Mouse (Mus musculus) lung, postnatal 14 days (tissue): ENCODE measurements around the gene Ttc14.

Source experiments
- DNase-seq: peaks from one replicate; pipeline ENCODE4 v3.0.0; 2021

Ttc14 gene

DNA sequence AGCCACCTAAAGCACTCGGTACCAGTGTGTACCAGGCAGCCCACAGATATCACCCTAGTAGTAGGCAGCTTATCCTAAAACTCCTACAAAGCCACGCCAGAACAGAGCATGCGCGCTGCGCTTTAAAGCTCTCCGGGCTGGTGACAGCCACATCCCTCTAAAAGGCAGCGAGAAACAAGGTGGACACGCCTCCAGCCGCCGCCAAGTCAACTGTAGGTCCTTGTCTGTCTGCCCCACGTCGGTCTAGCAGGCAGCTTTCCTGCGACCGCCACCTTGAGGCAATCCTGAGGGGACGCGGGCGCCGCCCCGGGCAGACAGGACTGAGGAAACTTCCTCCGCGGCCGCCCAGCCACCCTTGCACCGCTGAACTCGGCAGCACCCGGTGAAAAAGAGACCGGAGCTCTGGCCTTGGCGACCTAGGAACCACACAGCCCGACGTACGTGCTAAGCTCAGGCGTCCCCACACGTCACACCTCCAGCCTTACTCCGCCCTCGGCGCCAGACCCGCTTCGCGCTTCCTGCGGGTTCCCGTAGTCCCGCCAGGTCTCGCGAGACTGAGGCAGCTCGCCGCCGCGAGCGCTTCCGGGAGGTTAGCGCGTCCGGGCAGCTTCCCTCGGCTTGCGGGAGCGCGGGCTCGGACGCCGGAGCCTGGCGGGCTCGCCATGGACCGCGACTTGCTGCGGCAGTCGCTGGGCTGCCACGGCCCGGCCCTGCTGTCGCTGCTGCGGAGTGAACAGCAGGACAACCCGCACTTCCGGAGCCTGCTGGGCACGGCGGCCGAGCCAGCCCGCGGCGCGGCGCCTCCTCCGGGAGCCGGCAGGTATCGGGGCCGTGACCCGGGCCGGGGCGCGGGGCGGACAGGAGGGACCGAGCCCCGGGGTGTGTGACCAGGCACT is at the start of gene Ttc14:
Gene Ttc14, plus strand, starts transcription at position 216 of the 896 bp plus-strand sequence.
- DNase-seq, result peak; percentile 99

DNA sequence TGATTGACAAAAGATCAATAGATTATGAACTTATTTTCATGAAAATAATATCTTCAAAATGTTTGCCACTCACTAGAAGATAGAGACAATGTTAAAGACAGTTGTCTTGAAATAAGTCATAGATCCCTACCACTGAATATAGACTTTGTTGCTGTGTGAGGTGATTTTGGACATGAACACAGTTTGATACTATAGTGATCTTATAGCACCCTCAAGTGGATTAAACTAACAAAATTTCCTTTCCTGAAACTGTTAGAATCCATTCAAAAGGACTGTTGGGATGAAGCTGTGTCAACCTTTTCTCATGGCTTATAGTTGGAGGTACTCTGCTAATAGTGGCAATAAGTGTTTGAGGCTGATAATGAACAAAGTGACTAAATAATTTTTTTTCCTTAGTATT is 8.7 kb upstream of the Ttc14 start:
- no peak for DNase-seq

DNA sequence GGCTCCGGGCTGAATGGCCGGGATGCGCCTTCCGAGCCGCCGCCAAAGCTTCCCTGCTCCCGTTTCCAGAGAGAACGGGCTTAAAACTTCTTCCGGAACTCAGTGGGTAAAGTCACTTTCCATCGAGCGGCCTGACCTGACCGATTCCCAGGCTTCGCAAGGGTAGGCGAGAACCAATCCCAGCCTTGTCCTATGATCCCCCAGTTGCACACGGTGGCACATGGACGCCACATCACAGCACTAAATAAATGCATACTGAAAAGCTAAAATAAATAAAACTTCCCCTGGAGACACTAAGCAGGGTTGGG is 835 bp downstream of the Ttc14 start:
- DNase-seq, result no peak

DNA sequence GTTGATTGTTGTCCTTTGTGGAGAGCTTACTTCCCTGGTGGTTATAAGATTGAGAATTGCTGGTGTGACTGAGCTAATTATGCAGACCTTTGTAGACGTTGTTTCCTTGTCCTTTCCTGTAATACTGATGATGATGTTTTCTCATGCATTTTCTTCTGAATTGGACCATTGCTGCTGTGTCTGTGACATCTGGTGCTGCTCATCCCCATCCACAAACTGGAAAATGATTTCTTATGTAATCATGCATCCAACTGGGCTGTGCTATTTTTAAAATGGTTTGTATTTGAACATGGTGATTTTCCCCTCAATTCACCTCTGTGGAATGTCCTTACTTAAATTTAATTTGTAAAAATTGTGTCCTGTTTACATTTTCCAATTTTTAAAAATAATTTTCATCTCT is 7.5 kb downstream of the Ttc14 start:
- no peak for DNase-seq

DNA sequence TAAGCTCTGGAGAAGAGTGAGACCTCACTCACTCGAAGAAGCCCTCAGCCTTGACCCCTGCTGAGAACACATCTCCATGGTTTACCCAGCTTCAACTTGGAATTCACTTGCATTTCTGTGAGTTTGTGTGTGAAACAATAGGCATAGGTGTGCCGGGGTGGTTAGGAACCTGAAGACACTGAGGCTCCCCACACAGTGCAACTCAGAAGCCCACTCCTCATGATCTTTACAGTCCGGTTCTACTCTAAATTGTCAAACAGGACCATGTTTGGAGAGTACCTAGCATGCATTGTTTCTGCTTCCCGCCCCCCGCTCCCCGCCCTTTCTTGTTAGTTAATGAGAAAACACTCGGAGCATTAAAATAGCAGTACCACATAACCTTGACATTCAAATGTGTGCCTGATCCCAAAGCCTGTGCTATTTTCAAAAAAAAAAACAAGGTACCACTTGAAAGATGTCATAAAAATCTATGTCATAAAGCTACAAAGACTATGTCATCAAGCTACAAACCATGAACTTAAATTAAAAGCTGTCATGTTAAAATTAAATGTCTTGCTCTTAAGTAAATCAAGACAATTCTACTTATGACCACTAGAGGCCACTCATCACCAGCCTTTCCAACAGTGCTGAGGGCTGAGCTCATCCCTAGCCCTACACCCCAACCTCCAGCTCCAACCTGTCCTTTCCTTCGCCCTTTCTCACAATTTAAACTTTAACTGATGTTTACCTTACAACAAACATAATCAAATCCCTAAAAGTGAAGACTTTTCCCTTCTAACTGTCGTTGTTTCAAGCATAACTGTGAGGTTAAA is 24.7 kb downstream of the Ttc14 start:
- peak; percentile 47 for DNase-seq

DNA sequence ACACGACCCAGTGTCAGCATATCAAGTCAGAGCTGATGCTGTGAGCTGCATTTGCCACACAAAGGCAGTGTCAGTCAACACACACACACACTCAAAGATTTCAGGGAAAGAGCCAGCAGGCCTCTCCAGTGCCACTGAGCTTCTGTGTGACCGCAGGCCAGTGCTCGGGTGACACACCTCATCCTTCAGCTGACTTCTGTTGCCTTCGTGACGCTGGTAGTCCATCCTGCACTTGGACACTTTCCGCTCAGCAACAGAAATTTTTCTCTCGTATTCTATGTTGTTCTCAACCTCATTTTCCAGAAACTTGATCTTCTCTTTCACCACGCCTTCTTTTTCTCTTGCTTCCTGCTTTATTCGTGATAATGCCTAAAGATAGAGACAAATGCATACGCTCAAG is 32.7 kb downstream of the Ttc14 start:
- no peak for DNase-seq

DNA sequence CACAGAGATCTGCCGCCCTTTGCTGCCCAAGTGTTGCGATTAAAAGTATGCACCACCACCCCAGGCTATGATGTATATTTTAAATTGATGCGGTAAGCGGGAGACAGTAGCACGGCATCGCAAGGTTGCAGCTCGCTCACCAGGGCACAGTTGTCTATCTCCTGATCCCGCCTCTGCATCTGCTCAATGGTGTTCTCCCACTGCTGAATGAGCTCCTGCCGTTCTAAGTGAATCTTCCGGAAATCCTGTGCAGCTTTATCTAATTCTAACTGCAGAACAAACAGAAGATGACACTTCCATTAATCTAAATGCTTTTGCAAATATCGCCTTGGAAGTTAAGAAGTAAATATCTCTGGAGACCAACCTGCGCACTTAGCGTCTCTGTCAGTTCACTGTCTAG is 36.9 kb downstream of the Ttc14 start:
- no peak for DNase-seq

DNA sequence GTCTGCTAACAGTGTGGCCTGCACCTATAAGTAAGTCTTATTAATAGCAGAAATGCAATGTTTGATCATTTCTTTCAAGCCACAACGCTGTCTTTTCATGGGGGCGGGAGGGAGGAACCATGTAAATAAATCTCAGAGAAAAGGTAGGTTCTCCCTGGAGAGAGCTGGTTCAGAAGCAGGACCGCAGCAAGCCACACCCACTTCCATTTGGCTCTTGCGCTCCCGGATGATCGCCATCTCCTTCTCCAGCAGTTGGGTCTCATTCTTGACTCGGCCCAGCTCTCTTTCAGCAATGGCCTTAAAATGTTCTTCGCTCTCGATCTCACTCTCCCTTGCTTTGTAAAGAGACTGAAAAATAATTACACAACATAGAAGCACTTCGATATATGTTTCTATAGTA is 39.2 kb downstream of the Ttc14 start:
- DNase-seq, result no peak

DNA sequence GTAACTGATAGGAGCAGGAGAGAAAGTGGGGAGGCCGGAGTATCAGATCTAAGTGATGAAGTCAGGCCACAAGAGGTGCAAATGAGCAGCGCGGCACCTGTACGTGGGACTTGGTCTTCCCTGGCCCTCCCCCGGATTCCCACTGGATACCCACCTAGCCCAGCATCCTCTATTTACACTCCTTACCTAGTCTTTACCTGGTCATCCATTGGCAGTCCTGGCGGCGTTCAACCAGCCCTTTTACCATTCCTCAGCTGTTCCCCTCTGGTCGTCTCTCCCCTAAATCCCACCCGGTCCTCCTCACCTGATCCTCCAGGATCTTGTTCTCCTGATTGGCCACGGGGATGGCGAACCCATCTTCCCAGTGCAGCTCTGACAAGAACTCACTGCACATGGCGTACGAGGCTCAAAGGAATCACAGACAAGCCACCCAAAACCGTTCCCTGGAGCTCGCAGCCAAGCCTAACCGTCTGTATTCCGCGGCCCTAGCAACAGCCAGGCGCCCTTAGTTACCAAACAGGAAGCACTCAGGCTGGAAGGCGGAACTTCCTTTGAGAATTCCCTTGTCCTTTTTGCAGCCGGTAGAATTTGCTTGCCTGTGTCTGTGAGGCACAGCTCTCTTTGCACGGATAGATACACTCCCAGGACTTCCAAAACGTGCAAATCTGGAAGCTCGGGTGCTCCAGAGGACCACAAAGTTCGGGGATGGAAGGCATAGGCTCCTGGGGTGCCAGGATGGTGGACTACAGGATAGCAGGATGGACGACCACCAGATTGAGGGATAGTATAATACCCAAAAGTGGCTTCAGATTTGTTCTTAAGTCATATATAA is 44.4 kb downstream of the Ttc14 start, which contains the start of gene Ccdc39:
Gene Ccdc39, minus strand, starts transcription at position 510 of the 832 bp plus-strand sequence.
- peak; percentile 66 for DNase-seq

DNA sequence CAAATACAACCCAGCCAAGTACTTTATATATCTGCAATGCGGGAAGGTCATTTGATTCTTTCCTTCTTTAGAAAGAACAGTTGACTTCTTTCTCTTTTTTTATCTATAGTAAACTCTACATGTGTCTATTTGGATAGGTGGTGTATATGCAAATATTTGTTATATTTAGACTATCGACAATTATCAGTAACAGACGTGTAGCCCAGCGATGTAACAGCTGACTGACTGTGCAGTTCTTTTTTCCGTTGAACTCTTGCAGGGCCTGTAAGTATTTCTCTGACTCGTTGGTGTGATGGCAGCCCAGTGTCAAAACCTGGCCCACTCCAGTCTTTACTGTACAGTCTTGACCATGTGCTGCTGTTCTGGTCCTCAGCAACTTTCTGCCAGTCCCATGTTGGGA is 47.0 kb downstream of the Ttc14 start:
- no peak for DNase-seq

DNA sequence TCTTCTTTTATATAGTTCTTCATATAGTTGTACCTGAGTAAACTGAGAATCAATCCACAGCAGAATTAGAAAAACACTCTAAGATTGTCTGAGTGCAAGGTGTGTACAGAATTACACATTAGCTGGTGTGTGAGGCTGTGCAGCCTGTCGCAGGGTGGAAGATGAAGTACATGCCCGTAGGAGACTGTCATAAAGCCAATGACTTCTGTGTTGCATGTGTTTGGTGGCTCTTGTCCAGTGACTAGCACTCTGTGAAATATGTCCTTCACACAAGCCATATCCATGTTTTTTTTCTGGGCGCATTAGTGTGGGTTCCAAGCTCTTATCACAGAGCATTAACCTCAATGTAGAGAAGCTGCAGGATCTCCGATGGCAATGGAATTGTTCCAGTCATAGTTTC is 51.2 kb downstream of the Ttc14 start:
- DNase-seq, result no peak

DNA sequence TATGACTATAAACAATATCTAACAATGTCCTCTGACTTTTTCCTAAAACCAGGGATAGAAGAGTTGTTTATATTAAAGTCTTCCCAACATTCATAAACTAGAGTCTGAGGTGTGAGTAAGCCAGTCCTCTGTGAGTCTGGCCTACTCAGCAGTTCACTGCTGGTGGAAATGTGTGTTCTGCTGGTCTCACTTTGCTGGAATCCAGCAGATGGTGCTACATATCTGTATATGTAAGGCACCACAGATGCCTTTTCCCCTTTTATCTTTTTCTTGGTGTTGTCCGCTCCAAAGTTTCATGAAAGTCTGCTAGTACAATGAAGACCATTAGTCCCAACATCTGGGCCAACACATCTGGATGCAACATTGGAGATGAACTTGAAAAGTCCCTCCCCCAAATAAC is 53.4 kb downstream of the Ttc14 start:
- DNase-seq, result no peak

DNA sequence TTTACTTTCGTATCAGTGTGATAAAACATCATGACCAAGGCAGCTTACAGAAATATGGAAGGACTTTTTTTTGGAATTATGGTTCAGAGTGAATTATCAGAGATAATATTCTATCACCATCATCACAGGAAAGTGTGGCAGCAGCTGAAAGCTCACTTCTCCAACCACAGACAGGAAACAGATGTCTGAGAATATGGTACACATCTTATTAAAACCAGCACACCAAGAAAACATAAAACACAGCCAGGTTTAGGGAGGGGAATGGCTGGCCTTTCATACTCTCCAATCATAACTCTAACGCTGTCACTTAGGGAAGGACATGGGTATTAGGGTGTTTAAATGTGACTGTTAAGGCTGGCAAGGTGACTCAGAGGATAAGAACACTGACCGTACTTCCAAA is 59.3 kb downstream of the Ttc14 start:
- no peak for DNase-seq

DNA sequence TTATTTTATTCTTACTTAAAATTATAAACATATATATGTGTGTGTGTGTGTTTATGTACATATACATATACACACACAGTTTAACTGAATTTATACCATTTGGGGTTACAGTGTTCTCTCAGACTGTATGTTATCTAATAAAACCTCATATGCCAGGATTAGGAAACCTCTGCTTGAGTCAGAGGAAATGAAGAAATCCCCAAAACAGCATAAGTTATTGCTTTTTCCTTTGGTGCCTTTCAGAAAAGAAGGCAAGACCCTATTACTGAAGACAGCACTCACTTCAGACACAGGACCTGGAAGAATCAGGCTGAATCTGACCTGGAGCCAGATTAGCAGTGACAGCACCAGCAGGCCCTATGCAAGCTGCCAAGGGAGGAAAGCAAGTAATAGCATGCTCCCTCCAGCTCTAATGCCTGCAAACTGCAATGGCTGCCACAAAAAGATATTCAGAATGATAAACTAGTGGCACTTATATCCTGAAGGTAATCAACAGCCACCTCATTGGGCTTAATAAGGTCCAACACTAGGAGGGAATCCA is 64.4 kb downstream of the Ttc14 start:
- no peak for DNase-seq
